Mouse (Mus musculus) cortical plate, adult 2 months (tissue): ENCODE data around the gene Dnase1l3.

ENCODE experiments used
- CTCF ChIP-seq: fragments of 200-500 bp; IDR thresholded peaks from 2 replicates; pipeline ENCODE4 v1.5.1; 2011; ENCODE audit warnings: mild to moderate bottlenecking, control low read depth, low read length; ENCODE audit not compliant: insufficient read depth; ENCODE audit errors: extremely low read depth
- POLR2A ChIP-seq: fragments of 200-500 bp; IDR thresholded peaks from 2 replicates; pipeline ENCODE4 v1.6.1; 2011; ENCODE audit warnings: mild to moderate bottlenecking, low read length, control low read depth; ENCODE audit not compliant: insufficient read depth; ENCODE audit errors: extremely low read depth

GRCm38 (mm10) chr14:8034561-8034960 is 40.2 kb upstream of the Dnase1l3 start:
- TF ChIP-seq POLR2A (no peak), CTCF (no peak)
